Mouse (Mus musculus): ENCODE results near the gene Dlx5.

DNA sequence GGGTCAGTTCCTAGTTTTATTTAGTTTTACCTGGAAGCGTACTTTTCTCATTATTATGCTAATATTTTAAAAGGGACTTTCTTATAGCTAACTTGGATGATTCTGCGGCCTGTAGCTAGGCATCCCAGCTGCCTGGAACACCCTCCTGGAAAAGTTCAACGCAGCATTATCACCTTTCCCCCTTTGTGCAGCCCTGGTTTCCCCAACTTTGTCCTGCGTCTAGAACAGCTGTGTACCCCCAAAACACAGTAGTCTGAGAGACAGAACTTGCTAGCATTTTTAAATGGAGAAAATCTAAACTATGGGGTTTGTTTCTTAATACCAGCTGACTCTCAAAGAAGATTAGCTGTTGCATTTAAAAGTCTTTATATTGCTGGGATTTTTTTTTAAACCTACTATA lies 33.3 kb downstream of the Dlx5 start:
- no peak for TF ChIP-seq CTCF (IDR thresholded peaks at IDR 0.05; ENCODE audit: borderline replicate concordance, insufficient read depth, low read length)
- no peak for TF ChIP-seq POLR2A (IDR thresholded peaks at IDR 0.05; ENCODE audit: low read depth, low read length)

All from embryonic fibroblast, embryonic 13.5 days (primary cell).